Mouse (Mus musculus) liver, adult 2 months (tissue): ENCODE data around the gene Parp2. TPM values are rescaled to one million over a fixed set of nuclear protein-coding genes. Genes with fewer than 3 reads are reported as not detected.
"Not testable (repeated sequence)": the region's sequence is repeated elsewhere in the genome, so short reads cannot be mapped to it uniquely, and the experiment has no call there.

Experiments
- DNase-seq: peaks from one replicate; pipeline ENCODE4 v3.0.0-alpha.2; 2011; ENCODE audit warnings: low read depth, low spot score; ENCODE audit errors: extremely low read depth
- H3K27ac ChIP-seq: fragments of 200-500 bp; replicated peaks from 2 replicates; pipeline ENCODE4 v1.5.1; 2012; ENCODE audit warnings: low read depth, mild to moderate bottlenecking, control low read depth, inconsistent platforms, low read length; ENCODE audit not compliant: insufficient read depth
- H3K27me3 ChIP-seq: fragments of 200-500 bp; 2 replicates; pipeline ENCODE4 v1.6.1; 2012; ENCODE audit warnings: mild to moderate bottlenecking, moderate library complexity, low read length, inconsistent platforms; ENCODE audit not compliant: control insufficient read depth, insufficient read depth
- H3K36me3 ChIP-seq: fragments of 200-500 bp; 2 replicates; pipeline ENCODE4 v1.6.1; 2012; ENCODE audit warnings: low read length, inconsistent platforms; ENCODE audit not compliant: control insufficient read depth, insufficient read depth
- H3K4me1 ChIP-seq: fragments of 200-500 bp; 2 replicates; pipeline ENCODE4 v1.6.1; 2011; ENCODE audit warnings: low read length; ENCODE audit not compliant: control insufficient read depth, insufficient read depth
- H3K4me3 ChIP-seq: fragments of 200-500 bp; 2 replicates; pipeline ENCODE4 v1.5.1; 2011; ENCODE audit warnings: low read depth, mild to moderate bottlenecking, control low read depth, low read length, moderate library complexity; ENCODE audit not compliant: insufficient read depth
- H3K79me2 ChIP-seq: fragments of 200-500 bp; 2 replicates; pipeline ENCODE4 v1.6.1; 2012; ENCODE audit warnings: inconsistent platforms, mild to moderate bottlenecking, low read length, moderate library complexity; ENCODE audit not compliant: control insufficient read depth, insufficient read depth
- H3K9ac ChIP-seq: fragments of 200-500 bp; 2 replicates; pipeline ENCODE4 v1.6.1; 2012; ENCODE audit warnings: low read depth, mild to moderate bottlenecking, control low read depth, inconsistent platforms, low read length
- CTCF ChIP-seq: fragments of 200-500 bp; IDR thresholded peaks from 2 replicates; pipeline ENCODE4 v1.5.1; 2011; ENCODE audit warnings: low read depth, low read length, control low read depth
- POLR2A ChIP-seq: fragments of 200-500 bp; IDR thresholded peaks from 2 replicates; pipeline ENCODE4 v1.6.1; 2011; ENCODE audit warnings: low read length, control low read depth; ENCODE audit not compliant: insufficient read depth; ENCODE audit errors: extremely low read depth
- WGBS: fragments of 180-500 bp; shearing (Covaris S2); methylation state at CpG from one replicate; pipeline ENCODE4 v1.1.7; 2018; 5-methylcytosine and 5-hydroxymethylcytosine counted together
- polyA plus RNA-seq: library from polyadenylated mRNA; depleted of rRNA; stranded (reverse); fragments of >200 nt; gene quantifications from 2 replicates; pipeline ENCODE4 v1.2.3, GENCODE M21; 2012
- total RNA-seq: library from RNA; depleted of rRNA; stranded (reverse); fragments of >200 nt; gene quantifications from 2 replicates; pipeline ENCODE4 v1.2.3, GENCODE M21; 2014

The Parp2 gene
- total and polyA plus RNA-seq, 2 experiments: 6.2 to 11.0 TPM

- WGBS: 68% methylated on average over 2 of the region's 2 CpGs
- Histone ChIP-seq H3K36me3 (no peaks in the 10 kb centered on the region), H3K27ac (no peak overlapping the region), H3K27me3 (no peaks in the 10 kb centered on the region), H3K79me2 (no peaks in the 10 kb centered on the region), H3K4me1 (no peaks in the 10 kb centered on the region), H3K4me3 (no peak overlapping the region), H3K9ac (no peak overlapping the region)
- TF ChIP-seq CTCF (no peak), POLR2A (no peak)
- DNase-seq: no peak
These were observed 9.1 kb upstream of the Parp2 start for GRCm38 (mm10) chr14:50798512-50798911.

- H3K9ac ChIP-seq: no peak overlapping the region
- no peaks in the 10 kb centered on the region for H3K27me3 ChIP-seq
- H3K79me2 ChIP-seq: no peaks in the 10 kb centered on the region
- H3K4me3 ChIP-seq: no peak overlapping the region
- no peak overlapping the region for H3K27ac ChIP-seq
- peak; percentile 58 for DNase-seq
- no peak for TF ChIP-seq POLR2A
- TF ChIP-seq CTCF: peak; percentile 22; the same call in 1 of the 2 replicates
- no peaks in the 10 kb centered on the region for H3K36me3 ChIP-seq
- 16% methylated on average over 3 of the region's 3 CpGs for WGBS
- no peaks in the 10 kb centered on the region for H3K4me1 ChIP-seq
These were observed 8.0 kb upstream of the Parp2 start for GRCm38 (mm10) chr14:50799502-50800259.

GRCm38 (mm10) chr14:50802441-50802840 is 5.2 kb upstream of the Parp2 start:
- Histone ChIP-seq H3K79me2 (no peaks in the 10 kb centered on the region), H3K27ac (no peak overlapping the region), H3K27me3 (no peaks in the 10 kb centered on the region), H3K36me3 (no peaks in the 10 kb centered on the region), H3K4me3 (no peak overlapping the region), H3K4me1 (no peaks in the 10 kb centered on the region), H3K9ac (no peak overlapping the region)
- WGBS: 91% methylated on average over 6 of the region's 6 CpGs
- no peak for DNase-seq
- TF ChIP-seq POLR2A: no peak
- no peak for TF ChIP-seq CTCF

GRCm38 (mm10) chr14:50802843-50803562 is 4.6 kb upstream of the Parp2 start:
- Histone ChIP-seq H3K27me3 (no peaks in the 10 kb centered on the region), H3K36me3 (no peaks in the 10 kb centered on the region), H3K4me1 (no peaks in the 10 kb centered on the region), H3K4me3 (no peak overlapping the region), H3K79me2 (no peaks in the 10 kb centered on the region), H3K9ac (no peak overlapping the region), H3K27ac (no peak overlapping the region)
- DNase-seq: no peak
- WGBS: 69% methylated on average over 4 of the region's 4 CpGs
- TF ChIP-seq POLR2A: no peak
- TF ChIP-seq CTCF: no peak

- no peaks in the 10 kb centered on the region for H3K27me3 ChIP-seq
- H3K4me3 ChIP-seq: no peak overlapping the region
- H3K36me3 ChIP-seq: no peaks in the 10 kb centered on the region
- TF ChIP-seq POLR2A (no peak), CTCF (no peak)
- no peak for DNase-seq
- no peak overlapping the region for H3K9ac ChIP-seq
- no peaks in the 10 kb centered on the region for H3K4me1 ChIP-seq
- no peaks in the 10 kb centered on the region for H3K79me2 ChIP-seq
- H3K27ac ChIP-seq: no peak overlapping the region
- 46% methylated on average over 13 of the region's 13 CpGs for WGBS
These were observed 3.0 kb upstream of the Parp2 start for GRCm38 (mm10) chr14:50804683-50805082.

GRCm38 (mm10) chr14:50806469-50806868 is 1.2 kb upstream of the Parp2 start:
- H3K4me3 ChIP-seq, H3K27me3 ChIP-seq, H3K79me2 ChIP-seq, H3K36me3 ChIP-seq, H3K9ac ChIP-seq, H3K4me1 ChIP-seq, H3K27ac ChIP-seq, DNase-seq: not testable (repeated sequence)
- WGBS: 90% methylated on average over 5 of the region's 5 CpGs
